Mouse (Mus musculus): ENCODE results near the gene Gm37240.

- TF ChIP-seq CTCF (IDR thresholded peaks at IDR 0.05; ENCODE audit: control insufficient read depth, insufficient read depth, low read length) = no peak
- TF ChIP-seq POLR2A (IDR thresholded peaks at IDR 0.05; ENCODE audit: borderline replicate concordance, control insufficient read depth, low read depth, low read length) = no peak
Observed at GRCm38 (mm10) chr3:84472527-84472926, 1414.8 kb downstream of the Gm37240 start.
